Mouse (Mus musculus) gastrocnemius, postnatal 14 days (tissue): ENCODE results near the gene Gm11027. TPM values are rescaled to one million over a fixed set of nuclear protein-coding genes. Genes with fewer than 3 reads are reported as not detected.

Experiments
- DNase-seq: peaks from one replicate; pipeline ENCODE4 v3.0.0; 2021; ENCODE audit warnings: mixed read lengths
- intact Hi-C: fragments of 180-260 bp; cut with DNase I; formaldehyde crosslinking; loops from one replicate; pipeline ENCODE4 v1.15.1; 2025; ENCODE audit warnings: low total_unique reads
- total RNA-seq, 2 experiments: library from RNA; stranded (reverse); gene quantifications; 2 replicates each; pipeline ENCODE4 v1.2.3; 2021

The Gm11027 gene
- total RNA-seq, 2 experiments from 2014 or later, result not detected

- intact Hi-C loops, result no loop called here
- no peak for DNase-seq
These were observed 445 bp downstream of the Gm11027 start for GRCm38 (mm10) chr12:116275631-116276030.

- DNase-seq, result no peak
- intact Hi-C loops, result no loop called here
These were observed 1.8 kb downstream of the Gm11027 start for GRCm38 (mm10) chr12:116276961-116277360.

- intact Hi-C loops, result no loop called here
- no peak for DNase-seq
These were observed 3.4 kb downstream of the Gm11027 start for GRCm38 (mm10) chr12:116278541-116278940.

- intact Hi-C loops, result no loop called here
- no peak for DNase-seq
These were observed 4.0 kb downstream of the Gm11027 start for GRCm38 (mm10) chr12:116279181-116279580.

GRCm38 (mm10) chr12:116280149-116280652 is 5.0 kb downstream of the Gm11027 start:
- intact Hi-C loops, result no loop called here
- no peak for DNase-seq

GRCm38 (mm10) chr12:116280653-116281364 is 5.6 kb downstream of the Gm11027 start, which contains the start of gene Esyt2:
Esyt2 (plus strand) TSS chr12:116281196.
- intact Hi-C loops, result no loop called here
- DNase-seq, result peak; percentile 100

- peak; percentile 56 for DNase-seq
- intact Hi-C loops, result no loop called here
These were observed 6.5 kb downstream of the Gm11027 start for GRCm38 (mm10) chr12:116281427-116282281.

- intact Hi-C loops, result no loop called here
- DNase-seq, result no peak
These were observed 7.7 kb downstream of the Gm11027 start for GRCm38 (mm10) chr12:116282856-116283255.

GRCm38 (mm10) chr12:116283511-116283910 is 8.3 kb downstream of the Gm11027 start:
- no peak for DNase-seq
- intact Hi-C loops, result no loop called here

GRCm38 (mm10) chr12:116293185-116293584 is 18.0 kb downstream of the Gm11027 start:
- no peak for DNase-seq

GRCm38 (mm10) chr12:116293599-116294292 is 18.6 kb downstream of the Gm11027 start:
- intact Hi-C loops, result no loop called here
- DNase-seq, result no peak

More at GRCm38 (mm10) chr12:116293185-116293584, 18.0 kb downstream of the Gm11027 start:
- intact Hi-C loops, result no loop called here

GRCm38 (mm10) chr12:116299906-116300305 is 24.7 kb downstream of the Gm11027 start:
- intact Hi-C loops, result no loop called here
- DNase-seq, result no peak

GRCm38 (mm10) chr12:116302181-116302580 is 27.0 kb downstream of the Gm11027 start:
- intact Hi-C loops, result no loop called here

GRCm38 (mm10) chr12:116306042-116306441 is 30.9 kb downstream of the Gm11027 start:
- DNase-seq, result peak; percentile 8
- intact Hi-C loops, result no loop called here

More at GRCm38 (mm10) chr12:116302181-116302580, 27.0 kb downstream of the Gm11027 start:
- DNase-seq, result no peak

- no peak for DNase-seq
- intact Hi-C loops, result no loop called here
These were observed 32.7 kb downstream of the Gm11027 start for GRCm38 (mm10) chr12:116307870-116308269.

GRCm38 (mm10) chr12:116308612-116309011 is 33.4 kb downstream of the Gm11027 start:
- DNase-seq, result no peak
- intact Hi-C loops, result no loop called here

GRCm38 (mm10) chr12:116313816-116314215 is 38.6 kb downstream of the Gm11027 start:
- no peak for DNase-seq
- intact Hi-C loops, result no loop called here

GRCm38 (mm10) chr12:116315498-116315897 is 40.3 kb downstream of the Gm11027 start:
- DNase-seq, result no peak
- intact Hi-C loops, result no loop called here

GRCm38 (mm10) chr12:116317818-116318217 is 42.6 kb downstream of the Gm11027 start:
- intact Hi-C loops, result no loop called here
- DNase-seq, result no peak
